Mouse (Mus musculus) retina, postnatal 1 day (tissue): ENCODE measurements at regions not wholly inside any gene's neighbourhood (a gene's known extent, or its start where the extent isn't known, plus 50 kb on each side); places are given as distances from the start of the nearest gene placed in this dataset.

Experiments
- DNase-seq: peaks from one replicate; pipeline ENCODE4 v3.0.0-alpha.2; 2012

DNA sequence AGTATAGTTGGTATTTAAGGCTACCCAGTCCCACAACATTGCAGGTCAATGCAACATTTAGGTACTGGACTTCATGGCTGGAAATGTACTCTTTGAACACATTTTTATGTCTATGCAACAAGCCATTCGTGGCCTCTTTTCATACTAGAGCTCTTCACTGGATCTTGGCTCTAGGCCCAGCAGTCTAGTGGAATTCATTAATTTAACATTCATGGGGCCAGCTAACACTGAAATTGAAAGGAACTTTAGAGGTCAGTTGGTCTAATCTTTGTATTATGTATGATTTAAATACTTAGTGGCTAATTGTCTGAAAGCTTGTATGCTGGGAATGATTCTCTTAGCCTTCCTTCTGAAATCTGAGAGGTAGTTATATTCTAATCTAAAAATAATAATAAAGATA is 695.5 kb upstream of the Lingo2 start:
- DNase-seq = peak; percentile 7
